Mouse (Mus musculus) liver, postnatal 0 days (tissue): ENCODE data around the gene P2ry6. TPM values are rescaled to one million over a fixed set of nuclear protein-coding genes. Genes with fewer than 3 reads are reported as not detected.
A peak's percentile ranks its signal among the peaks of the same experiment; 100 is the strongest.

Experiments used
- ATAC-seq: fragments of 200-750 bp; cut with Nextera tagmentation; 2 replicates; pipeline ENCODE4 v1.8.0; 2017; ENCODE audit warnings: mild to moderate bottlenecking, moderate library complexity
- DNase-seq: peaks from one replicate; pipeline ENCODE4 v3.0.0-alpha.2; 2016
- H3K27ac ChIP-seq: fragments of 300-500 bp; sonication (generic); 2 replicates; pipeline ENCODE4 v1.5.1; 2014; ENCODE audit warnings: antibody characterized with exemption, moderate library complexity, mild to moderate bottlenecking, low read depth
- H3K27me3 ChIP-seq: fragments of 300-500 bp; sonication (generic); 2 replicates; pipeline ENCODE4 v1.6.1; 2014; ENCODE audit warnings: low read length, control low read depth, mixed read lengths; ENCODE audit not compliant: insufficient read depth
- H3K36me3 ChIP-seq: fragments of 300-500 bp; sonication (generic); replicated peaks from 2 replicates; pipeline ENCODE4 v1.6.1; 2014; ENCODE audit warnings: mild to moderate bottlenecking, control low read depth, low read length, moderate library complexity, mixed read lengths; ENCODE audit not compliant: insufficient read depth
- H3K4me1 ChIP-seq: fragments of 300-500 bp; sonication (generic); 2 replicates; pipeline ENCODE4 v1.6.1; 2014; ENCODE audit warnings: antibody characterized with exemption, mild to moderate bottlenecking, control low read depth; ENCODE audit not compliant: insufficient read depth
- H3K4me2 ChIP-seq: fragments of 300-500 bp; sonication (generic); 2 replicates; pipeline ENCODE4 v1.6.1; 2014; ENCODE audit warnings: low read depth, mild to moderate bottlenecking, low read length, moderate library complexity, mixed read lengths
- H3K4me3 ChIP-seq: fragments of 300-500 bp; sonication (generic); 2 replicates; pipeline ENCODE4 v1.5.1; 2014; ENCODE audit warnings: low read depth, low read length
- H3K9ac ChIP-seq: fragments of 300-500 bp; sonication (generic); replicated peaks from 2 replicates; pipeline ENCODE4 v1.6.1; 2014; ENCODE audit warnings: mild to moderate bottlenecking, moderate library complexity
- H3K9me3 ChIP-seq: fragments of 300-500 bp; sonication (generic); 2 replicates; pipeline ENCODE4 v1.6.1; 2016; ENCODE audit warnings: mild to moderate bottlenecking, control low read depth, low read length, mixed read lengths
- CTCF ChIP-seq: sonication (generic); IDR thresholded peaks from 2 replicates; pipeline ENCODE4 v1.5.1; 2016; ENCODE audit warnings: antibody characterized with exemption, low read depth
- EP300 ChIP-seq: IDR thresholded peaks from 2 replicates; pipeline ENCODE4 v1.6.1; 2016; ENCODE audit warnings: antibody characterized with exemption, low read depth, mild to moderate bottlenecking
- WGBS: fragments of 180-500 bp; shearing (Covaris S2); extraction: QIAGEN DNeasy Blood & Tissue Kit; methylation state at CpG from one replicate; pipeline ENCODE4 v1.1.7; 2014; ENCODE audit not compliant: insufficient replicate concordance; 5-methylcytosine and 5-hydroxymethylcytosine counted together
- polyA plus RNA-seq: library from polyadenylated mRNA; unstranded; fragments of >200 nt; fragmentation: Nextera tagmentation; extraction: Ambion mirVana; gene quantifications from 2 replicates; pipeline ENCODE4 v1.2.1, GENCODE M21; 2015

P2ry6 gene
- polyA plus RNA-seq, 1 experiment from 2014 or later: 5.3 TPM

DNA sequence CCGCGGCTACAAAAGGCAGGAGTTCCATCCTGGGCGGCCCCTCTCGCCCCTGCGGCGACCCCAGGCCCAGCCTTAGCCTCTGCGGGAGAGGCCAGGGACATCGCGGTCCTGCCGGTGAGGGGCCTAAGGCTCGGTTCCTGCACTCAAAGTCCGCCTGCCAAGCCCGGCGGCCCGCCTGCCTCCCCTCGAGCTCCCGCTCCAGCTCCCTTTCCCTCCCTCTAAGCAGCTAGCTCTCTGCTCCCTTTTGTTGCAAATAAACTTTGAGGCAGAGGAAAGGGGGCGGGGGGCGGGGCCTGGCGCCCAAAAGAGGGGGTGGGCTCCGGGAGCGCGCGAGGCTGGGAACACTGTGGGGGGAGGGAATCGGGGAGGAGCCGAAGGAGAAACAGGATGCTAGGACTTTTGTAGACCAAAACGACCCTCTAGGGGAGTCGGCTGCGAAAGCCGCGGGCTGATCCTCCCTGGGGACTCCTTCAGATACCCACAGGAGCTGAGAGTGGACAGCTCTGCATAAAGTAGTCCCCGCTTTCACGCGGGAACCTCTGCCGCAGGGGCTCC is 42.4 kb downstream of the P2ry6 start, which contains the start of gene Arhgef17:
Gene Arhgef17, minus strand, starts transcription at position 182 of the 555 bp plus-strand sequence.
- no peaks in the 10 kb centered on the region for H3K36me3 ChIP-seq
- H3K4me1 ChIP-seq: peaks cover 13% of the 10 kb centered on the region
- H3K27ac ChIP-seq: peak within 1 kb of the TSS; percentile 64
- peak within 1 kb of the TSS; percentile 57 for H3K4me3 ChIP-seq
- H3K9ac ChIP-seq: peak within 1 kb of the TSS; percentile 51
- H3K9me3 ChIP-seq: no peaks in the 10 kb centered on the region
- no peak for TF ChIP-seq CTCF
- no peak for TF ChIP-seq EP300
- peaks cover 42% of the 10 kb centered on the region for H3K27me3 ChIP-seq
- peak within 1 kb of the TSS; percentile 90 for H3K4me2 ChIP-seq
- peak; percentile 50 for DNase-seq
- under 1% methylated on average over 35 of the region's 35 CpGs for WGBS
- peak; percentile 20 for ATAC-seq

DNA sequence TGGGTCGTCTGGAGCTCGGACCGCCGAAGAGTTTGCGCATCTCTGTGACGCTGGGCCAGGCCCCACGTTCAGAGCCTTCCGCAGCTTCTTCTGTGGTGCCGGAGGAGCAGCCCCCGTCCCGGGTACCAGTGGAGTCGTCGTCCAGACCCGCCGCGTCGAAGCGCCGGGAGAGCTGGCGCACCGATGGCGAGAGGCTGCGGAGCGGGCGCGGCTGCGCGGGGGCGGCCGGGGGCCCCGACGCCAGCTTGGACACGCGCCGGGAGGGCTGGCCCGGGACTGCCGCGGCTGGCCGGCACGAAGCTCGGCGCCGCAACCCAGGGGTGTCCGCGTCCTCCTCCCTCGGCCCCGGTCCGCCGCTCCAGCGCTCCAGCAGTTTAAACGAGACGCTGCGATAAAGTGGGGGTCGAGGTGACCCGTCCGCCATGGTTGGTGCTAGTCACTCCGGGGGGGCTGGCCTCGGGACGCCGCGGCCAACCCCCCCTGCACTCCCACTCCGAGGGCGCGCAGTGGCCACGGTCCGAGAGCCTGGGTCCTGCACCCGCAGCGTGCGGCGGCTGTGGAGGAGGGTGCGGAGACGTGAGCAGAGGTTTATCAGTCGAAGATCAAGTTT is 43.0 kb downstream of the P2ry6 start:
- Histone ChIP-seq H3K4me3 (peak overlapping the region; percentile 57), H3K9ac (peak overlapping the region; percentile 51), H3K27me3 (peaks cover 42% of the 10 kb centered on the region), H3K9me3 (no peaks in the 10 kb centered on the region), H3K4me1 (peaks cover 13% of the 10 kb centered on the region), H3K27ac (peak overlapping the region; percentile 64), H3K36me3 (no peaks in the 10 kb centered on the region), H3K4me2 (peak overlapping the region; percentile 90)
- under 1% methylated on average over 45 of the region's 73 CpGs for WGBS
- 0 out of 2 replicates have a peak, but pooled peaks have one; percentile 4 for ATAC-seq
- peak; percentile 34 for DNase-seq
- TF ChIP-seq CTCF (no peak), EP300 (no peak)

- Histone ChIP-seq H3K27me3 (peaks cover 42% of the 10 kb centered on the region), H3K4me3 (peak overlapping the region; percentile 57), H3K4me1 (peaks cover 13% of the 10 kb centered on the region), H3K9me3 (no peaks in the 10 kb centered on the region), H3K27ac (peak overlapping the region; percentile 64), H3K36me3 (no peaks in the 10 kb centered on the region), H3K4me2 (peak overlapping the region; percentile 90), H3K9ac (peak overlapping the region; percentile 51)
- TF ChIP-seq EP300 (no peak), CTCF (no peak)
- 14% methylated on average over 52 of the region's 53 CpGs for WGBS
- DNase-seq (peak; percentile 47), ATAC-seq (no peak; the same call in 1 of the 2 replicates)
Observed at GRCm38 (mm10) chr7:100930619-100931315, 43.7 kb downstream of the P2ry6 start.

DNA sequence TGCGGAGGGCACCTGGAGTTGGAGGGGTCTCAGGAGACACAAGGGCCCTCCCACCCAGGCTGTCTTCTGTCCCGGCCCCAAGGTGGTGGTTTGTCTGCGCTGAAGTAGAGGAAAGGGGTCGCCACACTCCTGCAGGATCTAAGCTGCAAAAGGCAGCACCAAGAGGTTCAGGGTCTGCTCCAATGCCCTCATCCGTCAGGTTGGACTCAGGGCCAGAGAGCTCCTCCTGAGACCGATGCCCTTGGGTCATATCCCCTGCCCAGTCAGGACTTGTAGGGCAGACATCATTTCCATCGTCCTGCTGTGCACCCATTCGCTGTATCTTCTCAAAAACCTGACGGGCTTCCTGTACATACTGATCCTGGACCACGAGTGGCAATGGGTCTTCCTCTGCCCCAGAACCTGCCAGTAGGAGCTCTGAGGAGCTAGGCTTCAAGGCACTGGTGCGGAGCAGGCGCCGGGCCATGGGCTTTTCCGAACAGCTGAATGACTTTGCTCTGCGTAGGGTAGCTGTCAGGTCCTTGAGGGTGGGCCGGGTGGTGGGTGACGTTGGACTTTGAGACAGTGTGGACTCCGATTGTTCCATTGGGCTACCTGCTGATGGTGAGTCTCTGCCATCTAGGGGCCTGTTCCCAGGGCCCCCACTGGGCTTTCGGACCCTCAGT is 44.7 kb downstream of the P2ry6 start:
- H3K4me1 ChIP-seq: peaks cover 13% of the 10 kb centered on the region
- H3K9ac ChIP-seq: 0 out of 2 replicates have a peak overlapping the region, but pooled peaks have one; percentile 16
- H3K4me3 ChIP-seq: 0 out of 2 replicates have a peak overlapping the region, but pooled peaks have one; percentile 1
- 78% methylated on average over 19 of the region's 19 CpGs for WGBS
- ATAC-seq (no peak), DNase-seq (no peak)
- H3K4me2 ChIP-seq: peak overlapping the region; percentile 48
- no peak overlapping the region for H3K27ac ChIP-seq
- TF ChIP-seq CTCF: no peak
- no peak for TF ChIP-seq EP300
- H3K27me3 ChIP-seq: peaks cover 42% of the 10 kb centered on the region
- H3K9me3 ChIP-seq: no peaks in the 10 kb centered on the region
- H3K36me3 ChIP-seq: no peaks in the 10 kb centered on the region

- no peaks in the 10 kb centered on the region for H3K36me3 ChIP-seq
- no peak overlapping the region for H3K9ac ChIP-seq
- peak overlapping the region; percentile 48; the same call in 1 of the 2 replicates for H3K4me2 ChIP-seq
- 64% methylated on average over 9 of the region's 9 CpGs for WGBS
- TF ChIP-seq EP300 (no peak), CTCF (no peak)
- H3K27me3 ChIP-seq: peaks cover 42% of the 10 kb centered on the region
- peaks cover 13% of the 10 kb centered on the region for H3K4me1 ChIP-seq
- 0 out of 2 replicates have a peak overlapping the region, but pooled peaks have one; percentile 9 for H3K4me3 ChIP-seq
- no peaks in the 10 kb centered on the region for H3K9me3 ChIP-seq
- DNase-seq (no peak), ATAC-seq (no peak)
- H3K27ac ChIP-seq: no peak overlapping the region
Observed at GRCm38 (mm10) chr7:100928456-100928855, 46.0 kb downstream of the P2ry6 start.
